Mouse (Mus musculus) testis, adult 2 months (tissue): ENCODE data around the gene Nrgn. TPM values are rescaled to one million over a fixed set of nuclear protein-coding genes. Genes with fewer than 3 reads are reported as not detected.

Experiments used
- H3K27ac ChIP-seq: fragments of 200-500 bp; 2 replicates; pipeline ENCODE4 v1.5.1; 2012; ENCODE audit warnings: low read depth, low read length; ENCODE audit not compliant: control insufficient read depth, insufficient read depth
- H3K27me3 ChIP-seq: fragments of 200-500 bp; 2 replicates; pipeline ENCODE4 v1.6.1; 2012; ENCODE audit warnings: mild to moderate bottlenecking, low read length, moderate library complexity; ENCODE audit not compliant: control insufficient read depth, insufficient read depth
- H3K36me3 ChIP-seq: fragments of 200-500 bp; 2 replicates; pipeline ENCODE4 v1.6.1; 2012; ENCODE audit warnings: mild to moderate bottlenecking, low read length; ENCODE audit not compliant: control insufficient read depth, insufficient read depth
- H3K4me1 ChIP-seq: fragments of 200-500 bp; 2 replicates; pipeline ENCODE4 v1.6.1; 2012; ENCODE audit warnings: low read length; ENCODE audit not compliant: control insufficient read depth, insufficient read depth
- H3K4me3 ChIP-seq: fragments of 200-500 bp; 2 replicates; pipeline ENCODE4 v1.5.1; 2012; ENCODE audit warnings: low read depth, mild to moderate bottlenecking, low read length, moderate library complexity, mixed read lengths; ENCODE audit not compliant: control insufficient read depth
- CTCF ChIP-seq: fragments of 200-500 bp; IDR thresholded peaks from 2 replicates; pipeline ENCODE4 v1.5.1; 2012; ENCODE audit warnings: low read depth, mild to moderate bottlenecking, inconsistent platforms, low read length, moderate library complexity; ENCODE audit not compliant: control insufficient read depth, insufficient read depth, insufficient replicate concordance
- POLR2A ChIP-seq: fragments of 200-500 bp; IDR thresholded peaks from 2 replicates; pipeline ENCODE4 v1.6.1; 2012; ENCODE audit warnings: low read depth, mild to moderate bottlenecking, inconsistent platforms, low read length, moderate library complexity; ENCODE audit not compliant: control insufficient read depth
- polyA plus RNA-seq: library from polyadenylated mRNA; depleted of rRNA; stranded (reverse); fragments of >200 nt; gene quantifications from 2 replicates; pipeline ENCODE4 v1.2.3, GENCODE M21; 2012; rRNA removed

Nrgn gene
- 25.1 and 29.4 TPM in 2 replicates for polyA plus RNA-seq

- no peaks in the 10 kb centered on the region for H3K36me3 ChIP-seq
- H3K27me3 ChIP-seq = no peaks in the 10 kb centered on the region
- H3K4me3 ChIP-seq = peak within 1 kb of the TSS; percentile 35
- no peak within 1 kb of the TSS for H3K27ac ChIP-seq
- no peak for TF ChIP-seq CTCF
- H3K4me1 ChIP-seq = peaks cover 4% of the 10 kb centered on the region; the same call in 1 of the 2 replicates
Measured at GRCm38 (mm10) chr9:37552536-37553293, at the start of gene Nrgn. TSS of gene Nrgn (minus strand) at chr9:37552904.

- H3K4me1 ChIP-seq = no peaks in the 10 kb centered on the region
- TF ChIP-seq POLR2A = no peak
- no peak for TF ChIP-seq CTCF
- H3K4me3 ChIP-seq = no peak overlapping the region
- H3K27me3 ChIP-seq = no peaks in the 10 kb centered on the region
- no peaks in the 10 kb centered on the region for H3K36me3 ChIP-seq
- H3K27ac ChIP-seq = no peak overlapping the region
Measured at GRCm38 (mm10) chr9:37600538-37601205, 48.0 kb upstream of the Nrgn start.

- TF ChIP-seq POLR2A (no peak), CTCF (no peak)
- no peaks in the 10 kb centered on the region for H3K36me3 ChIP-seq
- H3K4me1 ChIP-seq = no peaks in the 10 kb centered on the region
- no peak overlapping the region for H3K4me3 ChIP-seq
- no peaks in the 10 kb centered on the region for H3K27me3 ChIP-seq
- H3K27ac ChIP-seq = no peak overlapping the region
Measured at GRCm38 (mm10) chr9:37598637-37599036, 45.9 kb upstream of the Nrgn start.

GRCm38 (mm10) chr9:37595570-37595969 is 42.9 kb upstream of the Nrgn start:
- no peak overlapping the region for H3K27ac ChIP-seq
- TF ChIP-seq CTCF (no peak), POLR2A (no peak)
- no peaks in the 10 kb centered on the region for H3K36me3 ChIP-seq
- no peaks in the 10 kb centered on the region for H3K4me1 ChIP-seq
- no peaks in the 10 kb centered on the region for H3K27me3 ChIP-seq
- H3K4me3 ChIP-seq = no peak overlapping the region

GRCm38 (mm10) chr9:37593690-37594089 is 41.0 kb upstream of the Nrgn start:
- no peak for TF ChIP-seq POLR2A
- TF ChIP-seq CTCF = no peak
- H3K4me1 ChIP-seq = no peaks in the 10 kb centered on the region
- H3K27me3 ChIP-seq = no peaks in the 10 kb centered on the region

GRCm38 (mm10) chr9:37592633-37593032 is 39.9 kb upstream of the Nrgn start:
- TF ChIP-seq CTCF = no peak
- TF ChIP-seq POLR2A = no peak

More at GRCm38 (mm10) chr9:37593690-37594089, 41.0 kb upstream of the Nrgn start:
- no peak overlapping the region for H3K4me3 ChIP-seq
- no peaks in the 10 kb centered on the region for H3K36me3 ChIP-seq
- H3K27ac ChIP-seq = no peak overlapping the region

GRCm38 (mm10) chr9:37592025-37592424 is 39.3 kb upstream of the Nrgn start:
- H3K4me3 ChIP-seq = no peak overlapping the region
- no peak for TF ChIP-seq CTCF
- no peak for TF ChIP-seq POLR2A
- no peaks in the 10 kb centered on the region for H3K27me3 ChIP-seq
- H3K36me3 ChIP-seq = no peaks in the 10 kb centered on the region
- no peak overlapping the region for H3K27ac ChIP-seq
- H3K4me1 ChIP-seq = no peaks in the 10 kb centered on the region

More at GRCm38 (mm10) chr9:37592633-37593032, 39.9 kb upstream of the Nrgn start:
- no peaks in the 10 kb centered on the region for H3K36me3 ChIP-seq
- no peaks in the 10 kb centered on the region for H3K4me1 ChIP-seq
- no peak overlapping the region for H3K4me3 ChIP-seq
- no peaks in the 10 kb centered on the region for H3K27me3 ChIP-seq
- H3K27ac ChIP-seq = no peak overlapping the region
